Mouse (Mus musculus): ENCODE data around the gene Rpl12.

DNA sequence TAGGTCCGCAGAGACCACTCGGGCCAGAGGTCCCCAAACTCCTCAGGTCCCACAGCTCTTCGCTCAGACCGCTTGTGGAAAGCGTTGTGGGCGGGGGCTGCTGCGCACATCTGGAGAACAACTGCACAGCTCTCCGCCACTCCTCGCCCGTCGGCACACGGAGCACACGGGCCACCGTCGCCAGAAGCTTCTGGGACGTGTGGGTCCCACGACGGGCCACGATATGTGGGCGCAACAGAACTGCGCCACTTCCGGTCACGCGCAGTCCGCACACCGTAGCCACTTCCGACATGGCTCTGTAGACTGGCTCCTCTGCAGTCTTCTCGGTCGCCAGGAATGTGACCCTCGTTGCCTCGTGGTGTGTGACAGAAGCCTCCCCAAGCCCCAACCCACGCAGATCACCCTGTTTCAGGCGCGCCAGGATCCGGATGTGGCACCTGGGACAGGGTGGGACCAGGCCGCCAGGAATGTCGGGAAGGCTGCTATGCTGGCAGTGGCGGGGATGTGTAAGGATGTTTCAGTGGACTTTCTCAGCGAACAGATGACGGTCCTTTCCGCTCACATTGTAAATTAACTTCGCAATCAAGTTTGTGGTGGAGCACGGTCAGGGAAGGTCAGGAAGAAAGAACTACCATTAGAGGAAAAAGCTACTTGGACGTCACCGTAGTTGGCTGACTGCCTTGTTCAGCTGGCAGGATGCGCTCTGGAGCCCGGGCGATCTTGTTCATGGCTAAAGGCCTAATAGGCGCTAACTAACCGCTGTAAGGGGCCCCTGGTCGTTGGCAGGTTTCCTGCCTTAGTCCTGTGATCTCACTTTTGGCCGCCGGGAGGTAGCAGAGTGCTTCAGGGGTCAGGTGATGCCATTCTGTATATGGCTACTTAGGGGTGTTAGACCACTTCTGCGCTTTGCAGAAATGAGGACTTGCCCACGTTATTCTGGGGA is 5.6 kb downstream of the Rpl12 start:
- TF ChIP-seq GATA1 (IDR thresholded peaks at IDR 0.05; ENCODE audit: low read length) = no peak
- no peak for TF ChIP-seq TAL1 (IDR thresholded peaks at IDR 0.05; ENCODE audit: low read length)

All from erythroblast, embryonic 14.5 days (primary cell).